Mouse (Mus musculus): ENCODE measurements around the gene Zcrb1. TPM values are rescaled to one million over a fixed set of nuclear protein-coding genes. Genes with fewer than 3 reads are reported as not detected.
"Not testable (repeated sequence)": the region's sequence is repeated elsewhere in the genome, so short reads cannot be mapped to it uniquely, and the experiment has no call there.

Gene Zcrb1
- polyA plus RNA-seq, 1 experiment from 2014 or later: 145 TPM

DNA sequence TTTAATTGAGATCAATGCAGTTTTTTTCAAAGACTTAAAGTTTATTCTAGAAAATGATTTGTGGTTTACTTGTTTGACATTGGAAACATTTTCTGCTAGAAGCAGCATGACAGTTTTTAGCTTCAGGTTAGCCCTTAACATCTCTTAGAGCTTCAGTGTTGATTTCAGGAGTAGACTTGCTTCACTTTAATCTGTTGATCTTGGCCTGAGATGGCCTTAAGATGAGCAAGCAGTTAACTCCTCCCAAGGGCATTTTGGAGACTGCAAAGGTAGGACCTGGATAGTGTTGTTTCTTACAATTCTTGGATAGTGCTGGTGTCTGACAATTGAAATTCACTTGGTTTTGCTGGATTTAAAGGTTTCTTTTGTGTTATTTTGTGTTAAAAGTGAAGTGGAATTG is 6.7 kb upstream of the Zcrb1 start:
- peaks cover 15% of the 10 kb centered on the region for H3K36me3 ChIP-seq
- peaks cover 2% of the 10 kb centered on the region for H3K4me1 ChIP-seq
- no peaks in the 10 kb centered on the region for H3K9me3 ChIP-seq
- DNase-seq (ENCODE audit: low spot score): no peak
- no peaks in the 10 kb centered on the region for H3K27me3 ChIP-seq (ENCODE audit: insufficient read depth, poor library complexity, severe bottlenecking)
- no peak overlapping the region for H3K27ac ChIP-seq
- H3K4me3 ChIP-seq: no peak overlapping the region

GRCm38 (mm10) chr15:93402730-93403129 is 4.6 kb upstream of the Zcrb1 start:
- Histone ChIP-seq H3K27me3 (ENCODE audit: insufficient read depth, poor library complexity, severe bottlenecking) (no peaks in the 10 kb centered on the region), H3K4me3 (no peak overlapping the region), H3K9me3 (no peaks in the 10 kb centered on the region), H3K27ac (no peak overlapping the region), H3K4me1 (peaks cover 13% of the 10 kb centered on the region), H3K36me3 (peaks cover 4% of the 10 kb centered on the region)
- 97% methylated on average over 2 of the region's 2 CpGs for WGBS
- no peak for DNase-seq (ENCODE audit: low spot score)

- WGBS: 54% methylated on average over 4 of the region's 4 CpGs
- Histone ChIP-seq H3K27me3 (ENCODE audit: insufficient read depth, poor library complexity, severe bottlenecking) (no peaks in the 10 kb centered on the region), H3K27ac (no peak overlapping the region), H3K9me3 (no peaks in the 10 kb centered on the region), H3K4me3 (no peak overlapping the region), H3K36me3 (peaks cover 2% of the 10 kb centered on the region), H3K4me1 (peaks cover 21% of the 10 kb centered on the region)
- no peak for DNase-seq (ENCODE audit: low spot score)
Observed at GRCm38 (mm10) chr15:93401446-93401845, 3.3 kb upstream of the Zcrb1 start.

GRCm38 (mm10) chr15:93398699-93399540 is 786 bp upstream of the Zcrb1 start:
- Histone ChIP-seq H3K4me3 (peak overlapping the region; percentile 88), H3K9me3 (no peaks in the 10 kb centered on the region), H3K36me3 (peaks cover 17% of the 10 kb centered on the region), H3K4me1 (peaks cover 22% of the 10 kb centered on the region), H3K27me3 (ENCODE audit: insufficient read depth, poor library complexity, severe bottlenecking) (no peaks in the 10 kb centered on the region), H3K27ac (peak overlapping the region; percentile 96)
- no peak for DNase-seq (ENCODE audit: low spot score)
- WGBS: 2% methylated on average over 36 of the region's 36 CpGs

GRCm38 (mm10) chr15:93397269-93397668 is 865 bp downstream of the Zcrb1 start:
- peak overlapping the region; percentile 96; the same call in 1 of the 2 replicates for H3K27ac ChIP-seq
- H3K4me3 ChIP-seq: peak overlapping the region; percentile 88
- WGBS: under 1% methylated on average over 11 of the region's 11 CpGs

DNA sequence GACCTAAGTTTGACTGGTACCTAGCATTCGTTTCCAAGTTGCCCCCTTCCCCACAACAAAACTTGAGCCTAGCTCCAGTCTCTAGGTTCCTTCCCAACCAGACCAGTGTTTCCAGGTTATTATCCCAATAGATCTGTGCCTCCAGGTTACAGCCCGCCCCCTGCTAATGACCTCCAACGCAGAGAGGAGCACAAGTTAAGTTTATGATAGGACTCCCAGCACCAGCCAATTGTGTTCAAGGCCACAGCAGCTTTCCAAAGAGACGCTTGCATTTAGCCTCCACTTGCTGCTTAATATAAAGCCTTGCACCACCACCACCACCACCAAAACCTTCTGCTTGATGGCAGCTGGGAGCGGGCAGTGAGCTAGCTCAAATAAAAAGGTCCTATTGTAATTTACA is 16.8 kb downstream of the Zcrb1 start:
- Histone ChIP-seq H3K9me3 (no peaks in the 10 kb centered on the region), H3K27ac (no peak overlapping the region), H3K36me3 (peaks cover 15% of the 10 kb centered on the region), H3K4me1 (no peaks in the 10 kb centered on the region), H3K27me3 (ENCODE audit: insufficient read depth, poor library complexity, severe bottlenecking) (no peaks in the 10 kb centered on the region), H3K4me3 (no peak overlapping the region)
- 69% methylated on average over 5 of the region's 5 CpGs for WGBS
- DNase-seq (ENCODE audit: low spot score): peak; percentile 53

More at GRCm38 (mm10) chr15:93397269-93397668, 865 bp downstream of the Zcrb1 start:
- Histone ChIP-seq H3K36me3 (peaks cover 31% of the 10 kb centered on the region), H3K4me1 (peaks cover 22% of the 10 kb centered on the region), H3K27me3 (ENCODE audit: insufficient read depth, poor library complexity, severe bottlenecking) (no peaks in the 10 kb centered on the region), H3K9me3 (no peaks in the 10 kb centered on the region)
- DNase-seq (ENCODE audit: low spot score): no peak

- no peak overlapping the region for H3K4me3 ChIP-seq
- H3K36me3 ChIP-seq: no peaks in the 10 kb centered on the region; the same call in 1 of the 2 replicates
- no peaks in the 10 kb centered on the region for H3K9me3 ChIP-seq
- H3K4me1 ChIP-seq: no peaks in the 10 kb centered on the region
- no peaks in the 10 kb centered on the region for H3K27me3 ChIP-seq (ENCODE audit: insufficient read depth, poor library complexity, severe bottlenecking)
- WGBS: 63% methylated on average over 3 of the region's 3 CpGs
- DNase-seq (ENCODE audit: low spot score): peak; percentile 53
- no peak overlapping the region for H3K27ac ChIP-seq
Observed at GRCm38 (mm10) chr15:93379177-93379576, 19.0 kb downstream of the Zcrb1 start.

DNA sequence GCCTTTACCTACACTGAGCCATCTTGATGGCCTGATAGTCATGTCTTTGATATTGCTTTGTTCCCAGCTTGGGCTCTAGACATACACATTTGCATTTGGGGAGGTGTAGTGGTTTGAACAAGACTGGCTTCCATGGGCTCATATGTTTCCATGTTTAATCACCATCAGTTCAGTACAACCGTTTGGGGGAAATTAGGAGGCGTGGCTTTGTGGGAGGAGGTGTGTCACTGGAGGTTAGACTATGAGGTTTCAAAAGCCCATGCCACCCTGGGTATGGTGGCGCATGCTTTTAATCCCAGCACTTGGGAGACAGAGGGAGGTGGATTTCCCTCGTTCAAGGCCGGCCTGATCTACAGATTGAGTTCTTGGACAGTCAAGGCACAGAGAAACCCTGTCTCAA is 22.4 kb downstream of the Zcrb1 start:
- H3K4me1 ChIP-seq: no peaks in the 10 kb centered on the region
- WGBS: 85% methylated on average over 5 of the region's 5 CpGs
- H3K27ac ChIP-seq: no peak overlapping the region
- DNase-seq (ENCODE audit: low spot score): peak; percentile 42
- no peaks in the 10 kb centered on the region for H3K36me3 ChIP-seq
- no peaks in the 10 kb centered on the region for H3K9me3 ChIP-seq
- H3K4me3 ChIP-seq: no peak overlapping the region
- H3K27me3 ChIP-seq (ENCODE audit: insufficient read depth, poor library complexity, severe bottlenecking): no peaks in the 10 kb centered on the region

GRCm38 (mm10) chr15:93372525-93373119 is 25.5 kb downstream of the Zcrb1 start:
- not testable (repeated sequence) for H3K27me3 ChIP-seq (ENCODE audit: insufficient read depth, poor library complexity, severe bottlenecking); H3K9me3 ChIP-seq; H3K4me1 ChIP-seq; H3K36me3 ChIP-seq; H3K4me3 ChIP-seq; H3K27ac ChIP-seq
- DNase-seq (ENCODE audit: low spot score): peak; percentile 75

GRCm38 (mm10) chr15:93371838-93372237 is 26.3 kb downstream of the Zcrb1 start:
- no peaks in the 10 kb centered on the region for H3K27me3 ChIP-seq (ENCODE audit: insufficient read depth, poor library complexity, severe bottlenecking)
- no peak for DNase-seq (ENCODE audit: low spot score)
- H3K4me1 ChIP-seq: no peaks in the 10 kb centered on the region
- 78% methylated on average over 2 of the region's 2 CpGs for WGBS
- no peaks in the 10 kb centered on the region for H3K36me3 ChIP-seq
- no peak overlapping the region for H3K4me3 ChIP-seq
- H3K27ac ChIP-seq: no peak overlapping the region
- H3K9me3 ChIP-seq: no peaks in the 10 kb centered on the region

- Histone ChIP-seq H3K4me3 (no peak overlapping the region), H3K27me3 (ENCODE audit: insufficient read depth, poor library complexity, severe bottlenecking) (no peaks in the 10 kb centered on the region), H3K36me3 (no peaks in the 10 kb centered on the region), H3K27ac (no peak overlapping the region), H3K9me3 (no peaks in the 10 kb centered on the region), H3K4me1 (no peaks in the 10 kb centered on the region)
- no peak for DNase-seq (ENCODE audit: low spot score)
- 68% methylated on average over 9 of the region's 9 CpGs for WGBS
Observed at GRCm38 (mm10) chr15:93368558-93368957, 29.6 kb downstream of the Zcrb1 start.

DNA sequence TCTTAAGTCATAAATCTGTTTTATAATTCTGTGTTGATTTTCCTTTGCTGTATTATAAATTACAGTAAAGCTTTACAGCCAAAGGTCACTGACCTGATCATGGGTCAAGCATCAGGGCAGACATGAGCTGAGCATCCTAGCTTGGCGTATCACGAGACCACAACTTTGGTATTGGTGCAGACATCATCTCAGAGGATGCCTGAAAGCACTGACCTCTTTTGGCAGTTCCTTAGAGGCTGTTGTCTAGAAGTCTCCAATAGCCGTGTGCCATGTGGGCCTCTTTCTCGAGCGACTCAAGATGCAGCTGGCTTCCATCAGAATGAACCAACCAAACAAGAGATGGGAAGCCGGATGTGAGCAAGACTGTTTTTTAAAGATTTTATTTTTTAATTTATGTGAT is 32.6 kb downstream of the Zcrb1 start:
- DNase-seq (ENCODE audit: low spot score): peak; percentile 25
- Histone ChIP-seq H3K36me3 (no peaks in the 10 kb centered on the region), H3K4me3 (no peak overlapping the region), H3K9me3 (no peaks in the 10 kb centered on the region), H3K4me1 (no peaks in the 10 kb centered on the region), H3K27me3 (ENCODE audit: insufficient read depth, poor library complexity, severe bottlenecking) (no peaks in the 10 kb centered on the region), H3K27ac (no peak overlapping the region)
- WGBS: 82% methylated on average over 6 of the region's 6 CpGs

GRCm38 (mm10) chr15:93358346-93359095 is 39.6 kb downstream of the Zcrb1 start:
- Histone ChIP-seq H3K27me3 (ENCODE audit: insufficient read depth, poor library complexity, severe bottlenecking) (no peaks in the 10 kb centered on the region), H3K9me3 (no peaks in the 10 kb centered on the region), H3K27ac (no peak overlapping the region), H3K36me3 (no peaks in the 10 kb centered on the region), H3K4me1 (no peaks in the 10 kb centered on the region), H3K4me3 (no peak overlapping the region)
- DNase-seq (ENCODE audit: low spot score): no peak
- 88% methylated on average over 19 of the region's 19 CpGs for WGBS

All from heart, embryonic 10.5 days (tissue).